Mouse (Mus musculus): ENCODE data around the gene Cdk2ap2.

GRCm38 (mm10) chr19:4083316-4083715 lies 13.7 kb upstream of the Cdk2ap2 start:
- TF ChIP-seq CTCF (IDR thresholded peaks at IDR 0.05; ENCODE audit: low read depth, low read length): no peak
- TF ChIP-seq POLR2AphosphoS5 (IDR thresholded peaks at IDR 0.05; ENCODE audit: insufficient replicate concordance, low read depth, low read length): no peak
- TF ChIP-seq GATA2 (IDR thresholded peaks at IDR 0.05; ENCODE audit: borderline replicate concordance, low read depth, low read length): no peak
- TF ChIP-seq GATA1 (IDR thresholded peaks at IDR 0.05; ENCODE audit: borderline replicate concordance, low read length): no peak
